Mouse (Mus musculus) brain, embryonic 14.5 days (tissue): ENCODE results near the gene Ttc22.
A peak's percentile ranks its signal among the peaks of the same experiment; 100 is the strongest.

Source experiments
- CTCF ChIP-seq: fragments of 200-500 bp; IDR thresholded peaks from 2 replicates; pipeline ENCODE4 v1.5.1; 2012; ENCODE audit warnings: inconsistent platforms, mild to moderate bottlenecking, moderate library complexity, borderline replicate concordance; ENCODE audit not compliant: insufficient read depth, insufficient read length; ENCODE audit errors: extremely low read depth
- POLR2A ChIP-seq: fragments of 200-500 bp; IDR thresholded peaks from 2 replicates; pipeline ENCODE4 v1.6.1; 2012; ENCODE audit warnings: mild to moderate bottlenecking, inconsistent platforms, borderline replicate concordance; ENCODE audit not compliant: poor library complexity, insufficient read depth, insufficient read length, severe bottlenecking; ENCODE audit errors: extremely low read depth

- TF ChIP-seq POLR2A: peak; percentile 22; the same call in 1 of the 2 replicates
- TF ChIP-seq CTCF: no peak
Measured at GRCm38 (mm10) chr4:106678442-106679118, 56.3 kb downstream of the Ttc22 start, which contains the start of gene Ttc4.
